ENCODE assay signal across 30 mouse cellular contexts in genomic region chr4:92921386-92922040, GRCm38 (mm10).
DNase-seq lines count a peak whose midpoint lies in the region; ATAC-seq and TF ChIP-seq lines count a peak whose summit lies in the region.
"Had no signal": no experiment of that assay in that cellular context is flagged by ENCODE, and none has a peak within 500 bp of the region (broad histone marks: within the 10 kb centered on the region; RNA-seq: fewer than 3 reads in every experiment).

No protein-coding gene starts in this region.

- WGBS in intestine, postnatal 0 days = 46% methylated on average over 9 of the region's 9 CpGs
- 91% methylated on average over 9 of the region's 9 CpGs for WGBS in hindbrain, embryonic 10.5 days

- ATAC-seq in intestine, postnatal 0 days = peak; percentile 97
- ATAC-seq: activated CD4-positive, CD25-positive, alpha-beta regulatory T cell, adult 4 months; forebrain, embryonic 15.5 days had no signal

- H3K4me1 ChIP-seq in intestine, postnatal 0 days (replicated peaks; ENCODE audit: control insufficient read depth, insufficient read depth, low read length) = no peaks in the 10 kb centered on the region
- H3K4me1 ChIP-seq in hindbrain, embryonic 10.5 days (replicated peaks) = no peaks in the 10 kb centered on the region
- H3K4me1 ChIP-seq: embryonic facial prominence, embryonic 10.5 days; embryonic facial prominence, embryonic 13.5 days; forebrain, embryonic 12.5 days; forebrain, embryonic 15.5 days; heart, embryonic 10.5 days; heart, embryonic 13.5 days; hindbrain, embryonic 12.5 days; hindbrain, embryonic 15.5 days had no signal

- no peak for TF ChIP-seq CTCF in intestine, postnatal 0 days (IDR thresholded peaks at IDR 0.05; ENCODE audit: low read depth)

- H3K27ac ChIP-seq in intestine, postnatal 0 days (ENCODE audit: low read depth, low read length) = no peak overlapping the region
- no peak overlapping the region for H3K27ac ChIP-seq in hindbrain, embryonic 10.5 days
- H3K27ac ChIP-seq: embryonic facial prominence, embryonic 10.5 days; embryonic facial prominence, embryonic 13.5 days; forebrain, embryonic 12.5 days; forebrain, embryonic 15.5 days; heart, adult 2 months; heart, embryonic 10.5 days; heart, embryonic 13.5 days; hindbrain, embryonic 12.5 days; hindbrain, embryonic 15.5 days had no signal

- H3K9me3 ChIP-seq in intestine, postnatal 0 days (ENCODE audit: control insufficient read depth) = no peaks in the 10 kb centered on the region
- no peaks in the 10 kb centered on the region for H3K9me3 ChIP-seq in hindbrain, embryonic 10.5 days
- H3K9me3 ChIP-seq: embryonic facial prominence, embryonic 10.5 days; embryonic facial prominence, embryonic 13.5 days; forebrain, embryonic 12.5 days; forebrain, embryonic 15.5 days; G1E; heart, embryonic 10.5 days; hindbrain, embryonic 12.5 days; hindbrain, embryonic 15.5 days had no signal

- H3K36me3 ChIP-seq in intestine, postnatal 0 days (ENCODE audit: control insufficient read depth, insufficient read depth) = no peaks in the 10 kb centered on the region
- H3K36me3 ChIP-seq in hindbrain, embryonic 10.5 days = no peaks in the 10 kb centered on the region
- H3K36me3 ChIP-seq: embryonic facial prominence, embryonic 10.5 days; embryonic facial prominence, embryonic 13.5 days; forebrain, embryonic 12.5 days; forebrain, embryonic 15.5 days; G1E; heart, embryonic 10.5 days; heart, embryonic 13.5 days; hindbrain, embryonic 12.5 days; hindbrain, embryonic 15.5 days had no signal

- H3K4me2 ChIP-seq in intestine, postnatal 0 days (replicated peaks; ENCODE audit: low read depth) = no peak overlapping the region
- H3K4me2 ChIP-seq: embryonic facial prominence, embryonic 13.5 days; forebrain, embryonic 12.5 days; forebrain, embryonic 15.5 days; heart, embryonic 13.5 days; hindbrain, embryonic 12.5 days; hindbrain, embryonic 15.5 days had no signal

- H3K27me3 ChIP-seq in intestine, postnatal 0 days (replicated peaks; ENCODE audit: control insufficient read depth, insufficient read depth, low read length) = no peaks in the 10 kb centered on the region
- no peaks in the 10 kb centered on the region for H3K27me3 ChIP-seq in hindbrain, embryonic 10.5 days (ENCODE audit: insufficient read depth, poor library complexity, severe bottlenecking)
- H3K27me3 ChIP-seq: CH12.LX; embryonic facial prominence, embryonic 13.5 days; forebrain, embryonic 12.5 days; forebrain, embryonic 15.5 days; heart, embryonic 13.5 days; hindbrain, embryonic 12.5 days; hindbrain, embryonic 15.5 days had no signal

- H3K9ac ChIP-seq in intestine, postnatal 0 days (ENCODE audit: low read depth, low read length) = no peak overlapping the region
- H3K9ac ChIP-seq: embryonic facial prominence, embryonic 13.5 days; forebrain, embryonic 12.5 days; forebrain, embryonic 15.5 days; heart, embryonic 13.5 days; hindbrain, embryonic 12.5 days; hindbrain, embryonic 15.5 days had no signal

- DNase-seq in 416B (ENCODE audit: low read depth) = peak; percentile 7
- DNase-seq in MN1 (ENCODE audit: low spot score) = peak; percentile 6
- DNase-seq in kidney, postnatal 10 days = no peak
- no peak for DNase-seq in right cerebral cortex, adult 18-20 months
- DNase-seq in hindbrain, embryonic 10.5 days (ENCODE audit: low spot score) = no peak
- DNase-seq: adrenal gland, adult 8-10 months; adrenal gland, postnatal 25 days; B cell, adult 2 months; cerebellum, adult 11-12 months; cerebellum, adult 8-10 months; cerebellum, postnatal 10 days; cerebellum, postnatal 36 days; embryo, embryonic 11 days; gastrocnemius, postnatal 25 days; heart, adult 2 months; heart, postnatal 14 days; heart, postnatal 4 days had no signal

- H3K4me3 ChIP-seq in intestine, postnatal 0 days (ENCODE audit: low read depth, low read length) = no peak overlapping the region
- H3K4me3 ChIP-seq in hindbrain, embryonic 10.5 days = no peak overlapping the region
- H3K4me3 ChIP-seq: embryonic facial prominence, embryonic 10.5 days; embryonic facial prominence, embryonic 13.5 days; erythroblast, embryonic 14.5 days; forebrain, embryonic 12.5 days; forebrain, embryonic 15.5 days; heart, adult 2 months; heart, embryonic 10.5 days; heart, embryonic 13.5 days; hindbrain, embryonic 12.5 days; hindbrain, embryonic 15.5 days had no signal

Comparison
In these comparisons a context has a peak if more than half of its experiments do, and no peak if none do; other contexts are left out.
1. DNase-seq: peak in 416B (single experiment) and MN1 (single experiment); none in kidney, postnatal 10 days (single experiment), right cerebral cortex, adult 18-20 months (single experiment) and hindbrain, embryonic 10.5 days (single experiment).